ENCODE assay signal across 22 mouse cellular contexts in the genomic region with DNA sequence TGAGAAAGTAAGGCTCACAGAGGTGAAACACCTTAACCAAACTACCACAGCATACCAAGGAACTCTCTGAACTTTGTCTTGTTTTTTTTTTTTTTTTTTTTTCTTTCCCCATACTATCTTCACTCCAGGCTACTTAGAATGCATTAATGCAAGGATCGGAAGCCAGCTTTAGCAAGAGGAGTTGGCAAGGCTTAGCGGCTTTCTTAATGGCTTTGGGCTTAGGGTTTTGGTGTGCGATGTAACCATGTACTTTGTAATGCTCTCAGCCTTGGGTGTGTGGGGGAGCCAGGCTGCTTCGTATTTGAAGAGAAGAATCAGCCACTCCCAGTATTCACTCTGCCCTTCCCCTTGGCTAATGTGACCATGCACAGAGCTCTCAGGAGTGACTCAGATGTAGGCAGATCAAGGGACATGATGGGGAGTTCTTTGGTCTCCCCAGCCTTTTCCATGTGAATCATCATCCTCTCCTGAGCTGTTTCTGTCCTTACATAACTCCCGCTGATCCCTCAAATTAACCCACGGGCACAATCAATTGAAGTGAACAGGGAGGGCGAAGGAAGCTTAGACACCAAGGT.
DNase-seq lines count a peak whose midpoint lies in the region; ATAC-seq and TF ChIP-seq lines count a peak whose summit lies in the region.
"Had no signal": no experiment of that assay in that cellular context is flagged by ENCODE, and none has a peak within 500 bp of the region (broad histone marks: within the 10 kb centered on the region; RNA-seq: fewer than 3 reads in every experiment).

No protein-coding gene starts in this region.

- intact Hi-C loops in left cerebral cortex, postnatal 14 days (cut with DNase I), result no loop called here

- no peak for ATAC-seq in forebrain, postnatal 0 days
- ATAC-seq in forebrain, embryonic 12.5 days (ENCODE audit: low FRiP score), result no peak
- ATAC-seq in erythroid progenitor cell, adult 5-6 weeks (replicated peaks; ENCODE audit: low FRiP score, poor library complexity, severe bottlenecking), result no peak
- ATAC-seq: forebrain, embryonic 16.5 days; inflammation-experienced regulatory T-cells, adult 6 months had no signal

- H3K4me1 ChIP-seq in forebrain, postnatal 0 days (ENCODE audit: insufficient read depth), result no peaks in the 10 kb centered on the region
- peaks cover 10% of the 10 kb centered on the region; the same call in 1 of the 2 replicates for H3K4me1 ChIP-seq in forebrain, embryonic 12.5 days

- no peaks in the 10 kb centered on the region for H3K9me3 ChIP-seq in forebrain, postnatal 0 days (ENCODE audit: low read length)
- no peaks in the 10 kb centered on the region for H3K9me3 ChIP-seq in forebrain, embryonic 12.5 days
- H3K9me3 ChIP-seq: embryonic facial prominence, embryonic 13.5 days; heart, embryonic 13.5 days; hindbrain, embryonic 13.5 days; midbrain, embryonic 12.5 days had no signal

- no peak for TF ChIP-seq CTCF in forebrain, postnatal 0 days (IDR thresholded peaks at IDR 0.05; ENCODE audit: low read depth)

- no peak overlapping the region for H3K9ac ChIP-seq in forebrain, postnatal 0 days
- H3K9ac ChIP-seq in forebrain, embryonic 12.5 days, result no peak overlapping the region
- H3K9ac ChIP-seq: embryonic facial prominence, embryonic 13.5 days; heart, embryonic 13.5 days; hindbrain, embryonic 13.5 days; midbrain, embryonic 12.5 days had no signal

- no peak overlapping the region for H3K4me2 ChIP-seq in forebrain, postnatal 0 days (ENCODE audit: low read depth)
- no peak overlapping the region for H3K4me2 ChIP-seq in forebrain, embryonic 12.5 days
- H3K4me2 ChIP-seq: embryonic facial prominence, embryonic 13.5 days; heart, embryonic 13.5 days; hindbrain, embryonic 13.5 days; midbrain, embryonic 12.5 days had no signal

- H3K27ac ChIP-seq in forebrain, postnatal 0 days (ENCODE audit: low read depth, low read length), result no peak overlapping the region
- H3K27ac ChIP-seq in forebrain, embryonic 12.5 days, result no peak overlapping the region
- H3K27ac ChIP-seq: embryonic facial prominence, embryonic 13.5 days; heart, embryonic 13.5 days; hindbrain, embryonic 13.5 days; midbrain, embryonic 12.5 days had no signal

- no peak overlapping the region for H3K4me3 ChIP-seq in forebrain, postnatal 0 days (ENCODE audit: low read depth, low read length)
- H3K4me3 ChIP-seq in forebrain, embryonic 12.5 days (replicated peaks), result no peak overlapping the region
- H3K4me3 ChIP-seq: embryonic facial prominence, embryonic 13.5 days; erythroblast, embryonic 14.5 days; heart, embryonic 13.5 days; hindbrain, embryonic 13.5 days; midbrain, embryonic 12.5 days had no signal

- H3K36me3 ChIP-seq in forebrain, postnatal 0 days (ENCODE audit: insufficient read depth), result no peaks in the 10 kb centered on the region
- H3K36me3 ChIP-seq in forebrain, embryonic 12.5 days (replicated peaks), result no peaks in the 10 kb centered on the region
- H3K36me3 ChIP-seq: embryonic facial prominence, embryonic 13.5 days; heart, embryonic 13.5 days; hindbrain, embryonic 13.5 days; midbrain, embryonic 12.5 days had no signal

- no peaks in the 10 kb centered on the region for H3K27me3 ChIP-seq in forebrain, postnatal 0 days (ENCODE audit: insufficient read depth, low read length)
- no peaks in the 10 kb centered on the region for H3K27me3 ChIP-seq in forebrain, embryonic 12.5 days
- H3K27me3 ChIP-seq: embryonic facial prominence, embryonic 13.5 days; heart, embryonic 13.5 days; hindbrain, embryonic 13.5 days; midbrain, embryonic 12.5 days had no signal

- DNase-seq in forebrain, postnatal 0 days, result peak; percentile 42
- peak; percentile 9 for DNase-seq in right cerebral cortex, adult 18-20 months
- DNase-seq in right cerebral cortex, postnatal 25 days, result no peak
- peak; percentile 70 for DNase-seq in brain, adult 2 months (ENCODE audit: low read depth, low spot score)
- no peak for DNase-seq in left cerebral cortex, postnatal 14 days (ENCODE audit: low spot score in 2 of 2)
- DNase-seq: cerebellum, adult 8-10 months; cerebellum, postnatal 36 days; embryo, embryonic 11 days; heart, adult 18-20 months; heart, postnatal 14 days; kidney, adult 18-20 months; spleen, adult 18-20 months; thymus, postnatal 25 days had no signal

- 59% methylated on average over 7 of the region's 7 CpGs for WGBS in forebrain, postnatal 0 days
- WGBS in forebrain, embryonic 12.5 days, result 87% methylated on average over 7 of the region's 7 CpGs

Comparison
In these comparisons a context has a peak if more than half of its experiments do, and no peak if none do; other contexts are left out.
1. DNase-seq: peak in forebrain, postnatal 0 days (single experiment), right cerebral cortex, adult 18-20 months (single experiment) and brain, adult 2 months (single experiment); none in right cerebral cortex, postnatal 25 days (single experiment) and left cerebral cortex, postnatal 14 days (0 of 2).